Mouse (Mus musculus): ENCODE measurements around the gene Thrap3.
A peak's percentile ranks its signal among the peaks of the same experiment; 100 is the strongest.
"Not testable (repeated sequence)": the region's sequence is repeated elsewhere in the genome, so short reads cannot be mapped to it uniquely, and the experiment has no call there.

Gene Thrap3

DNA sequence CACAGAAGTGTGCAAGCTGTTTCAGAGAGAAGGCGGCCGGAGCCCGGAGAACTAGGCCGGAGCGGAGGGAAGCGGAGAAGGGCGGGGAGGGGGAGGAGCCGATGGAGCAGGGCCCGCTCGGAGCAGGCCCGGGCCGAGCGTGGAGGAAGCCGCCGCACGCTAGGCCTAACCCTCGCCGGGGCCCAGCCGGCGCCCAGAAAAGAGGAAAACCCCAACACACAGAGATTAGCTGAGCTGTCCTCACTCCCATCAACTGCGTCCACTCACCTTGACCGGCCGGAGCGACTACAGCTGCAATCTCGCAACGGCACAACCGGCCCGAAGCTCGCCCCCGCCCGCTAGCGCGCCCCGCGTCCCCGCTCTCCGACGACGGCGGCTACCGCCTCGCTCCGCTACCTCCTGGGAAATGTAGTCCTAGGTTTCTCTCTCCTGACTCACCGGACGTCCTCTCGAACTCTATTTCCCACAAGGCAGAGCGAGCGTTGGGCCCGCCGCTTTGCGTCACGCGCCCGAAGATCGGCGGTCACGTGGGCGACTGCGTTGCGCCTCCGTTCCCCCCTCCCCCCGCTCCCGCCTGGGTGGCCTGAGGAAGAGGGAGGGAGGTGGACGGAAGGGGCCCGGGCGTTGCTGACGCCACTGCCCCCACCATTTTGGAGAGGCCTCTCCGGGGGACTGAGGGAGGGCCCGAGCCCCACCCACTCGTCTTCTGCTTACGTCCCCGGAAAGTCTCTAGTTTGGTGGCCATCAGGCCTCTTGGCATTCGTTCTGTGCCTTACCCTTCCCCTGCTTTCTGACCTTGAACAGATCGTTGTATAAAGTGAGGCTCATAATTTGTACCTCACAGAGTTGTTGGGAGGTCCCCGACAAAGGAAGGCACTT is at the start of gene Thrap3:
Thrap3 (minus strand) TSS at position 458 of the 879 bp plus-strand sequence.
- peak; percentile 98 to 99 for DNase-seq

- no peak for DNase-seq
These were observed 49.2 kb upstream of the Thrap3 start for GRCm38 (mm10) chr4:126251655-126252254.

- no peak for DNase-seq
These were observed 48.1 kb upstream of the Thrap3 start for GRCm38 (mm10) chr4:126250659-126251058.

DNA sequence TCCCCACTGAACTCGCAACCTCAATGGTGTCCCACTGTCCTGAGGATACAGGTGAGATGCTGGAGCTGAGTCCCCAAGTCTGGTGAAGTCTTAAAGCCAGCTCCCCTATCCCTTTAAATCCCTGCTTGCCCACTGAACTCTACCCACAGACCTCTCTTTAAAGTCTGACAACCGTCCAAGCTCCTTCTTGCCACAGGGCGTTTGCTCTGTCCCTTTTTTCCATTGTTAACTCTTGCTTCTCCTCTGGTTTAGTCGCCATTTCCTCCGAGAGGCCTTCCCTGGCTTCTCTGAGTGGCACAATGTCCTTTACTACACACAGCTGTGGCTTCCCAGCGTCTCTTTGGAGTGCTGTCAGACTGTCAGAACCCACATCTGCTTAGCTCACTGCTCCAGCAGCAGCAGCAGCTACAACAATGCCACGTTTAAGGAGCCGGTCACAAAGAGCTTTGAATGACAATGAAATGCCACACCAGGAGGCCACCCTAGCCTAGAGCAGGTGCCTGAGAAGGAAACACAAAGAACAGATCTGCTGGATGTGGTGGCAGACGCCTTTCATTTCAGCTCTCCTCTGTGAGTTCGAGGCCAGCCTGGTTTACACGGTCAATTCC is 45.8 kb upstream of the Thrap3 start:
- DNase-seq = no peak

- no peak for DNase-seq
These were observed 43.8 kb upstream of the Thrap3 start for GRCm38 (mm10) chr4:126246202-126246889.

GRCm38 (mm10) chr4:126242510-126242909 is 40.0 kb upstream of the Thrap3 start:
- no peak for DNase-seq

GRCm38 (mm10) chr4:126241956-126242355 is 39.4 kb upstream of the Thrap3 start:
- no peak for DNase-seq

DNA sequence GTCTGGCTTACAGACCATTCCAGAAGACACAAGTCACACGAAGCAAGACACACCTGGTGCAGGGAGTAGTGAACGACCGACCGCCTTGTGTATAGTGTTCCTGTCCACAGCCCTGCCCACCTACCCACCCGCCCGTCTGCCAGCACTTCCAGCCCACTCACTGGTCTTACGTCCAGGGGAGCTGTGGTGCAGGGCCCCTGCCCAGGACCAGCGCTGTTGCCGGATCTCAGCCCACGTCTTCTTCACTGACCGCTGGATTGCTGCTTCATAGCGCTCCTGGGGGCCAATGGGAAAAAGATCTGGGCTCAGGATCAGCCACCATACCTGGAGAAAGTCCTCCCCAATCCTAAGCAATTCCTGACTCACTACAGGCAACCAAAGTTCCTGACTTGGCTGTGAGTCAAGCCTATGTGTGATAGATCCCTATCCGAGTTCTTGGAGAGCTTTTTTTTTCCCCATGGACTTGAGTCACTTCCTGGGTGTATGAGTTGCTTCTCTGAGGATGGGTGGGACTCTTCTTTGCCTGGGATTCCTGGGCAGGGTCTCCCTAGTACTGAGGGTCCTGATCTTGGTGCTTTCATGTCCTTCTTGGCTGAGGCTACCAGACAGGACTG is 37.4 kb upstream of the Thrap3 start:
- DNase-seq = no peak

- DNase-seq = no peak
These were observed 35.2 kb upstream of the Thrap3 start for GRCm38 (mm10) chr4:126237721-126238242.

GRCm38 (mm10) chr4:126236467-126237280 is 34.1 kb upstream of the Thrap3 start:
- no peak for DNase-seq

DNA sequence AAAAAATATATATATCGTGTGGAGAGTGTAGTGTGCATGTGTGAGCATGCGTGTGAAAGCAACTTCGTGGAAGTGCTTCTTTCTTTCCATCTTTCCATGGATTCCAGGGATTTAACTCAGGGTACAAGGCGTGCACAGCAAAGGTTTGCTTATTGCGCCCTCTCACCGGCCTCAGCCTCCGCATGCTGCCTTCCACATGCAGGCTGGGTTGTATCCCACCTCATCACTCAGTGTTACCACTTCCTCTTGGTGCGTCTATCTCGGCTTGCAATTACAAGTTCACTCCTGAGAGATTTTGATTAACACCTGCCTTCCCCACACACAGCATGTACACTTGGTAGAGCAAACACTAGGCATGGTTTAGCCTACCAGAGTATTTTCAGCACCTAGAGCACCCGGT is 32.6 kb upstream of the Thrap3 start:
- no peak for DNase-seq

DNA sequence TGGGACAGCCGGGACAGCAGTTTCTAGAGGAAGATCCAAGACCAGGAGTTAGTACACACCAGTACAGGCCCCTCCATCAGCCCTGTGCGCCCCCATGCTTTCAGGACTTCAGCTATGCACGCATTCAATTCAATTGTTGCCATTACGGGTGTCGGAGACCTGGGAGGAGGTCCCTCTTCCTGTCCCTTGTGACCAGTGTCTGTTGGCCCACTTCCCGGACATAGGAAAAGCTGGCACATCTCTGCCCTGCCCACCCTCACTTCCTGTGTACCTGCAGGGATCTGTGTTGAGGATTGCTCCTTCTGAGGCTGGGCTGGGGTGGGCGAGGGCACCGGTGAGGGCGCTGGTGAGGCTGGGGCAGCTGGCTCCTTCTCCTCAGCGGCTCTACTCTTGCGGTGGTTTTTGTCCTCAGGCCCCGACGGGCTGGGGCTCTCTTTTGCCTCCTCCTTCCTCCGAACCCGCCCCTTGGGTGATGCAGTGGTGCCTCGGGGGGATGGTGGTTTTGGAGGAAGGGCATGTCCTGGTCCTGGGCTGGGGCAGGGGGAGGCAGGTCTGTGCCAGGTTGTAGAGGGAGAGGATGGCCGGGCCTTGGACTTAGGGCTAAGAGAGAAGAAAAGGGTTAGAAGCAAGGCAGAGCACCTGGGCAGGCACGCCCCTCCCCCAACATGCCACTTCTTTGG is 32.1 kb upstream of the Thrap3 start:
- DNase-seq = peak; percentile 58 to 61

DNA sequence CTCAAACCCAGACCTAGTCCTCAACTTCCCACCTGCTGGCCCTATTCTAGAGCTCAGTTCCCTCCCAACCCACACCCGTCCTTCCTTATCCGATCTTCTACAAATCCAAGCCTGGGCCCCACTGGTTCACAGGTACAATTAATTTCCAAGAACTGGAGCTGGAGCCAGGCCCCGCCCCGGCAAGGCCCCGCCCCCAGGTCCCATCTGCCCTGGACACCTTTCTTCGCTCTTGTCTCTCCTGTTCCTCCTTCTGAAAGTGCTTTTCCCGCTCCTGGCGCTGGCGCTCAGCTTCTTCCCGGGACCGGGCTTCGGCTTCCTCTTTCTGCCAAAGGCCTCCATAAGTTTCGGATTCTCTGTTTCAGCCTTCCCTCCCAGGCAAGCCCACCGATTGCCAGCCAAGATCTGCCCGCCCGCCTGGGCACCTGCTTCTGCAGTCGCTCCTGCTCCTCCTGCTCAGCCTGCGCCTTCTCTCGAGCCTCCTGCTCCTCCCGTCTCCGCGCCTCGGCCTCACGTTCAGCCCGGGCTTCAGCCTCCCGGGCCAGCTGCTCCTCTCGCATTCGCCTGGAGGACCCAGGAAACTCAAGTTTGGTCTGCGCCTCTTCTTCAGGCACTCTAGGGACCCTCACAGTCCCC is 31.2 kb upstream of the Thrap3 start:
- no peak for DNase-seq

DNA sequence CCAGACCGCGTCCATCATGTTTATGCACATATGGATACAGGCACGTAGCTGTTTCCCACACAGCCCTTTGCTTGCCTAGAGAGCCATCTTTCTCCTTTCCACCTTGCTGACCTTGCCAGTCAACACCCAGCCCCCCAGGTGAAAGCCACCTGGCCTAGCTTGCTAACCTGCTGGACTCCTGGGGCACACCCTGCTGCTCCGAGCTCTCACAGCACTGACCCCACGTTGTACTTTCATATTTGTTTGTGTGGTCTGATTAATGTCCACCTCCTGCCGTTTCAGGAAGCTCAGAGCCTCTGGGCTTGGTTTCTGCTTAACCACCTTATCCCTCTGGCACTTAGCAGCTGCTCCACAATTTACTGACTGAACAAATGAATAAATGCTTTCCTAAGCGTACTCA is 27.3 kb upstream of the Thrap3 start:
- DNase-seq = no peak

GRCm38 (mm10) chr4:126228144-126228543 is 25.6 kb upstream of the Thrap3 start:
- DNase-seq = no peak

DNA sequence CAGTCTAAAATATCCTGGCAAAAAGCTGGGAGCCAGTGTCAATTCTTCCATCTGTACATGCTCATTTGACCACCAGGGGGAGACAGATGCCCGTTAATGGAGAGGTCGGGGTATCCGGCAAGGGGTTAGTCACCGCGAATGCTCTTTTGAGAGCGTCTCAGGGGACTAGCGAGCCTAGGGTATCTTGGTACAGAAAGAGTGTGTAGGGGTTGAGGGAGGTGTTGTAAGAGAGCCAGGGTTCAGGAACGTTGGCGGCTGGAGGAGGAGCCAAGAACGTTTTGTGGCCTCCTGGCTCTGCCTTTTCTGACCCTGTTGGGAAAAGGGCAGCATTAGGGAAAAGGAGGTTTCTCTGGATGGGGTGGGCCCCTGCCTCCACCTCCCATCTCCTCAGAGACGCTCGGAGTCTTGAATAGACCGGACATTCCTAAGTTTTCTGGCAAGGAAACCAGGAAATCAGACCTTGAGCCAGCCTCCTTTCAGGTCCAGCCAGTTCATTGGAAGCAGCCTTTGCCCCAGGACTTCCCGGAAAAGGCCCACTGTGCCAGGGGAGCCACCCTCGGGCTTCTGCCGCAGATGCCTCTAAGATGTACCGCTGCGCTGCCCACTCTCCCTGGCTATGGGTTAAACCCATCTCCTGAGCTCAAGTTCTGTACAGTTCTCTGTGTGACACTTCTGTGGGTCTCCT is 24.7 kb upstream of the Thrap3 start:
- DNase-seq = peak; percentile 95

DNA sequence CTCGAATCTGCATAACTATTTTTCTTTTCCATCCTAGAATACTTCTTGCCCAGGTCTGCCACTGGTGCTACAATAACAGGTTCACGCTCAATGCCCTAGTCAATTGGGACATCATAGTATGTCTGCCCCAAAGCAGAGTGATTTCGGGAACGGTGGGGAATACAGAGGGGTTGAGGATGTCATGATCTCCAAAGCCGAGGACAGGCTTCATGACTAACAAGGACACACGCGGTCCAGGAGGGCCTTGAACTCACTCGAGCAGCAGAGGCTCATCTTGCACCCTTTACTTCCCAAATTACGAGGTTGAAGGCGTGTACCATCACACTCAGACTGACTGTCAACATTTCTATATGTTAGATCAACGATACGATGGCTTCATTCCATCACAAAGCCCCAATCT is 24.1 kb upstream of the Thrap3 start:
- DNase-seq = no peak

- DNase-seq = no peak
These were observed 20.1 kb upstream of the Thrap3 start for GRCm38 (mm10) chr4:126222631-126223030.

- no peak for DNase-seq
These were observed 17.5 kb upstream of the Thrap3 start for GRCm38 (mm10) chr4:126220045-126220444.

DNA sequence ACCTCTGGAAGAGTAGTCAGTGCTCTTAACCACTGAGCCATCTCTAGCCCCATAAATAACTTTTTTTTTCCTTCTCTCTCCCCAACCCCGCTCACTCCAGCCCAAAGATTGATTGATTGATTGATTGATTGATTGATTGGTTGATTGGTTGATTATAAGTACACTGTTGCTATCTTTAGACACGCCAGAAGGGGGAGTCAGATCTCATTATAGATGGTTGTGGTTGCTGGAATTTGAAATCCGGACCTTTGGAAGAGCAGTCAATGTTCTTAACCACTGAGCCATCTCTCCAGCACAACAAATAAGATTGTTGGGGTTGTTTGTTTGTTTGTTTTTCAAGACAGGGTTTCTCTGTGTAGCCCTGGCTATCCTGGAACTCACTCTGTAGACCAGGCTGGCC is 17.0 kb upstream of the Thrap3 start:
- not testable (repeated sequence) for DNase-seq

Data from B cell, adult 2 months (primary cell).